Mouse (Mus musculus): Measurements from ENCODE around the gene Ttc28. TPM values are rescaled to one million over a fixed set of nuclear protein-coding genes. Genes with fewer than 3 reads are reported as not detected.

The Ttc28 gene
- polyA plus RNA-seq (2017; shearing (Covaris generic)), result 5.6 TPM

DNA sequence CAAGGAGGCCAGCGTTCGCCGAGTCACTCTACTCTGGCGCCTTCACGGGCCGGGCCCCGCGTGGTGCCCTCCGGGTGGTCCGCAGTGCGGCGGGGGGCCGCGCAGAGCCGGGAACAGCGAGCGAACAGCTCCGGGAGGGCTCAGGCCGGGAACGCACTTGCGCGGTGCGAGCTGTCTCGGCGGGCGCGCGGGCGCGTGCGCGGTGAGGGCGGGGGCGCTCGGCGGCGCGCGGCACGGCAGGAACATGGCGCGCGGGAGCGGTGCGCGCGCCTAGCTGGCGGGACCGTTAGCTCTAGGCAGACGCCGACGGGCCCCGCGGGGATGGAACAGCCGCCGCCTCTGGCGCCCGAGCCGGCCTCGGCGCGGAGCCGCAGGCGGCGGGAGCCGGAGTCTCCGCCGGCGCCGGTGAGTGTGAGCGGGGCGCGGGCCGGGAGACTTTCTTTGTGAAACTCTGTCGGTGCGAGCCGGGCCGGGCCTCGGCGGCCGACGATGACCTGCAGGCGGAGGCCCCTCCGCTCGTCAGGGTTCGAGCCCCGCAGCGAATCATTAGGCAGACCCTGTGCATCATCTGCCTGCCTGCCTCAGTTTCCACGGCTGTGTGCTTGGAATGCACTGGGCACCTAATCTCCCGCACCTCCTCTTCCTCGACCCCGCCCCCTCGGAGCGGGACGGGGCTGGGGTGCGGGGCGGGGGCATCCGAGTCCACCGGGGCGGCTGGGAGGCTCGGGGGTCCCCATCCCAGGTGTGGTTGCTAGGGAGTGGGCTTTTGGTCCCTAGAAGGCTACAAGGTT lies at the start of gene Ttc28:
TSS of gene Ttc28 (plus strand) at position 220 of the 791 bp plus-strand sequence.

DNA sequence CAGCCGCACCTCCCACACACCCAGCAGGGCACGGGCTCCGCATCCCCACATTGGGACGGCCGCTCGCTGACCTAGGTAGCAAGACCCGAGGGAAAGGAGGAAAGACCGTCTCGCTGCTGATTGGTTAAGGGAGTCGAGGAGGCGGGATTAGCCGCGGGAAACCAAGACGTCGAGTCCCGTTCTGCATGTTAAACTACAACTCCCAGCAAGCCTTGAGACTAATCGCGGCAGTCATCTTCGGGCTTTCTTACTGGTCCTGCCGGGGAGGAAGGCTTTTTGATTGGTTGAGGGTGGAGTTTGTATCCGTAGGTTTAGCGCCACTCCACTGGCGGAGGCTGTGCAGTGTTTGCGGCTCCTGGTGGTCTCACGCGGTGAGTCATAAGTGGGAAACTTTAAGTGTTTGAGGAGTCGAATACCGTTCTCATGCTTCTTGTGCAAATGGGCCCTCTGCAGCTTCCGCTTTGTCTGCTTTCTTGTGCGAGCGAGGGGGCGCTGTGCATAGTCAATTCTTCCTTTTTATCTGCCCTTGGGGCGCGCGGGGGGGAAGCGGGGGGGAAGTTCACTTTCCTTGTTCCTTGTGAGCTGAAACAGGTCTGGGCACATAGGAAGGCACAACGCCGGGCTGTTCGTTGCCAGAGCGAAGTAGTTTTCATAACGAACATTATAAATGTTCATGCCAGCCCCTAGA lies 39.8 kb upstream of the Ttc28 start, which contains the start of the genes Hscb and Chek2:
TSS of gene Hscb (minus strand) at position 100 of the 688 bp plus-strand sequence.
TSS of gene Chek2 (plus strand) at position 302 of the 688 bp plus-strand sequence.

DNA sequence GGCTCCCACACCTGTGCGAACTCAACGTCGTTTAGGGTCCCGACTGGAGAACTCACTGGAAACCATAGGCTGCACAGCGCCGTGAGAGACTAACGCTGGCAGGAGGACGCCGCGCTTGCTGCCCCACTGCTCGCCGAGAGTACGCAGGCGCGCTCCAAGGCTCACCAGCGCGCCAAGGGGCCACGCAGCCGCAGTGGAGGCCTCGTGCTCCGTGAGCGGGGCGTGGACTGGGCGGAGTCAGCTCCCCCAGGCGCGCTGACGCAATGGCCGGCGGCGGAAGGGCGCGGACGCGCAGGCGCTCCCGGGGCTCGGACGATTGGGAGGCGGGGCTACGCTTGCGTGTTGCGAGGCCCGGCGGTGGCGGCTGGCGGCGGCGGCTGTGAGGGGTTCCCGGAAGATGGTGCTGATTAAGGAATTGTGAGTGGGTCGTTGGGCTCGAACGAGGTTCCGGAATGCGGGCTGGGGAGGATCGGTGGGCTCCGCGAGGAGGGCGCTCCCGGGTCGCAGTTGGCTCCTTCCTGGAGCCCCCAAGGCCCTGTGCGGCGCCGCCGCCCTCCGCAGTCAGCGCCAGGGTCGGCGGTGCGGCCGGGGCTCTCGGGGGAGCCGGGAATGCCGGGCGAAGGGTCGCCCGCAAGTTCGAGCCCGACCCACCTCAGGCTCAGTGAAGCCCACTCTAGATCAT lies 451.0 kb downstream of the Ttc28 start, which contains the start of gene Pitpnb:
TSS of gene Pitpnb (plus strand) at position 347 of the 682 bp plus-strand sequence.

Other genes with a start within 250 kb of the Ttc28 start
- gene Noc4l, start 226.4 kb upstream of the Ttc28 start, polyA plus RNA-seq (2017; shearing (Covaris generic)), result 79.5 TPM
- 67.0 TPM for gene Ddx51, start 226.4 kb upstream of the Ttc28 start, polyA plus RNA-seq (2017; shearing (Covaris generic))
- gene Ep400, start 109.1 kb upstream of the Ttc28 start, polyA plus RNA-seq (2017; shearing (Covaris generic)), result 71.4 TPM
- gene Pus1, start 99.1 kb upstream of the Ttc28 start, polyA plus RNA-seq (2017; shearing (Covaris generic)), result 34.5 TPM
- gene Ulk1, start 69.7 kb upstream of the Ttc28 start, polyA plus RNA-seq (2017; shearing (Covaris generic)), result 89.3 TPM
- 17.1 TPM for gene Hscb, start 40.0 kb upstream of the Ttc28 start, polyA plus RNA-seq (2017; shearing (Covaris generic))
- gene Chek2, start 39.8 kb upstream of the Ttc28 start, polyA plus RNA-seq (2017; shearing (Covaris generic)), result 2.2 TPM

Measured in naive thymus-derived CD4-positive, alpha-beta T cell, adult 5 months (primary cell).